Mouse (Mus musculus) heart, postnatal 36 days (tissue): Measurements from ENCODE around the gene Slc27a1. TPM values are rescaled to one million over a fixed set of nuclear protein-coding genes. Genes with fewer than 3 reads are reported as not detected.

Experiments used
- DNase-seq, 2 experiments: peaks; one replicate each; pipeline ENCODE4 v3.0.0; 2021 to 2022
- intact Hi-C: fragments of 180-260 bp; cut with DNase I; formaldehyde crosslinking; loops from one replicate; pipeline ENCODE4 v1.15.1; 2025
- total RNA-seq, 2 experiments: library from RNA; stranded (reverse); gene quantifications; 2 replicates each; pipeline ENCODE4 v1.2.3; 2021

Slc27a1 gene
- total RNA-seq, 2 experiments from 2014 or later = 171 to 223 TPM

GRCm38 (mm10) chr8:71604021-71604420 lies 35.3 kb downstream of the Slc27a1 start:
- intact Hi-C loops = no loop called here
- no peak for DNase-seq

GRCm38 (mm10) chr8:71610822-71611651 lies 42.4 kb downstream of the Slc27a1 start, which contains the start of gene Colgalt1:
TSS of gene Colgalt1 (plus strand) at chr8:71610998.
- peak; percentile 94 to 96 for DNase-seq
- intact Hi-C loops = no loop called here

GRCm38 (mm10) chr8:71612141-71612540 lies 43.5 kb downstream of the Slc27a1 start:
- DNase-seq = no peak
- intact Hi-C loops = no loop called here

- no peak for DNase-seq
- intact Hi-C loops = no loop called here
Measured at GRCm38 (mm10) chr8:71613418-71613817, 44.7 kb downstream of the Slc27a1 start.

- DNase-seq = no peak
- intact Hi-C loops = no loop called here
Measured at GRCm38 (mm10) chr8:71619786-71620185, 51.1 kb downstream of the Slc27a1 start.

- no peak for DNase-seq
- intact Hi-C loops = no loop called here
Measured at GRCm38 (mm10) chr8:71625088-71625487, 56.4 kb downstream of the Slc27a1 start.

- no peak for DNase-seq
- intact Hi-C loops = no loop called here
Measured at GRCm38 (mm10) chr8:71626753-71627152, 58.1 kb downstream of the Slc27a1 start.

- DNase-seq = peak in 1 of 2 experiments; percentile 20
- intact Hi-C loops = no loop called here
Measured at GRCm38 (mm10) chr8:71627265-71628099, 58.8 kb downstream of the Slc27a1 start.

- no peak for DNase-seq
- intact Hi-C loops = loop anchor here (1.0 kb wide), 1 partner anchor 14 kb away; no protein-coding TSS in a partner anchor
Measured at GRCm38 (mm10) chr8:71628396-71629095, 59.9 kb downstream of the Slc27a1 start.

GRCm38 (mm10) chr8:71629096-71629697 lies 60.5 kb downstream of the Slc27a1 start:
- peak; percentile 95 to 96 for DNase-seq
- intact Hi-C loops = loop anchor here (1.0 kb wide), 1 partner anchor 15 kb away; no protein-coding TSS in a partner anchor

- intact Hi-C loops = loop anchor here (1.0 to 2.0 kb wide), 2 partner anchors 15 to 37 kb away; partner anchors contain the start of gene Pgls
- DNase-seq = peak; percentile 40 to 43
Measured at GRCm38 (mm10) chr8:71629781-71630212, 61.1 kb downstream of the Slc27a1 start.

- DNase-seq = no peak
- intact Hi-C loops = loop anchor here (2.0 kb wide), 1 partner anchor 38 kb away; the partner anchor contains the start of gene Pgls
Measured at GRCm38 (mm10) chr8:71630761-71631160, 62.1 kb downstream of the Slc27a1 start.

GRCm38 (mm10) chr8:71631897-71632296 lies 63.2 kb downstream of the Slc27a1 start:
- no peak for DNase-seq
- intact Hi-C loops = loop anchor here (2.0 kb wide), 1 partner anchor 39 kb away; the partner anchor contains the start of gene Pgls

- peak; percentile 57 to 75 for DNase-seq
- intact Hi-C loops = loop anchor here (1.0 kb wide), 1 partner anchor 72 kb away; no protein-coding TSS in a partner anchor
Measured at GRCm38 (mm10) chr8:71633164-71633563, 64.5 kb downstream of the Slc27a1 start.

GRCm38 (mm10) chr8:71633981-71634667 lies 65.4 kb downstream of the Slc27a1 start:
- intact Hi-C loops = loop anchor here (1.0 kb wide), 1 partner anchor 73 kb away; no protein-coding TSS in a partner anchor
- peak; percentile 35 to 49 for DNase-seq
